Mouse (Mus musculus): ENCODE results near the gene Akt1s1.
"Not testable (repeated sequence)": the region's sequence is repeated elsewhere in the genome, so short reads cannot be mapped to it uniquely, and the experiment has no call there.

GRCm38 (mm10) chr7:44871774-44872173, 23.0 kb downstream of the Akt1s1 start:
- TF ChIP-seq CTCF (IDR thresholded peaks at IDR 0.05; ENCODE audit: borderline replicate concordance, insufficient read depth, low read length); POLR2A (IDR thresholded peaks at IDR 0.05; ENCODE audit: low read depth, low read length): not testable (repeated sequence)

Data from embryonic fibroblast, embryonic 13.5 days (primary cell).